Mouse (Mus musculus): ENCODE data around the gene Dap. TPM values are rescaled to one million over a fixed set of nuclear protein-coding genes. Genes with fewer than 3 reads are reported as not detected.

Dap gene
- 92.7 and 179 TPM in 2 replicates for polyA plus RNA-seq (2012; rRNA removed)

DNA sequence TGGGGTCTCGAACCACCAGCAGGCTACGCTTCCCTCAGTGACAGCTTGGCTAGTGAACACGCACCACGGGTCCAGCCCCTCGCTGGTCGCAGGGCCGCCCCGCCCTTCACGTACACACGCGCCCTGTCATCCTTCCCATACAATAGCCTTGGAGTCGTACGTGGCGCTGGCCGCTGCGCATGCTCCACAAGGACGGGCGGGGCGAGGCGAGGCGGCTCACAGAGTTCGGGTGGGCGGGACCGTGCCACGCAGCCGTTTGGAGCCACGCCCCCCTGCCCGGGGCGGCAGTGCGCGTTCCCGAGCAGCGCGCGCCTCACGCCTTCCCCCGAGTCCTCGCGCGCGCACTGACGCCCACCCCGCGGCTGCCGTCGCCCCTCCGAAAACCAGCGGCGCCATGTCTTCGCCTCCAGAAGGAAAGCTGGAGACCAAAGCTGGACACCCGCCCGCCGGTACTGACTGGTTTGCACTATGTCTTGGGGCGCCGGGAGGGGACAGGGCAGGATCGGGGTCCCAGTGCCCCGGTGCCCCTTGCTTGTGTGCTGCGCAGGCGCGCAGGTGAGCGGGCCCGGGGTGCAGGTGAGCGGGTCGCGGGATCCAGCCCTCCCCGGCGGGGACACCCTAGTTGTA is at the start of gene Dap:
Gene Dap, plus strand, starts transcription at position 180 of the 627 bp plus-strand sequence.

Other genes starting within 250 kb of the Dap start
- gene Ankrd33b, start 143.4 kb downstream of the Dap start, polyA plus RNA-seq (2012; rRNA removed): 1.9 and 2.2 TPM in 2 replicates
- 3.1 and 4.4 TPM in 2 replicates for gene Ropn1l, start 229.4 kb downstream of the Dap start, polyA plus RNA-seq (2012; rRNA removed)

Measured in ovary, adult 2 months (tissue).